Mouse (Mus musculus): ENCODE data around the gene Hist2h2ab.

The Hist2h2ab gene

DNA sequence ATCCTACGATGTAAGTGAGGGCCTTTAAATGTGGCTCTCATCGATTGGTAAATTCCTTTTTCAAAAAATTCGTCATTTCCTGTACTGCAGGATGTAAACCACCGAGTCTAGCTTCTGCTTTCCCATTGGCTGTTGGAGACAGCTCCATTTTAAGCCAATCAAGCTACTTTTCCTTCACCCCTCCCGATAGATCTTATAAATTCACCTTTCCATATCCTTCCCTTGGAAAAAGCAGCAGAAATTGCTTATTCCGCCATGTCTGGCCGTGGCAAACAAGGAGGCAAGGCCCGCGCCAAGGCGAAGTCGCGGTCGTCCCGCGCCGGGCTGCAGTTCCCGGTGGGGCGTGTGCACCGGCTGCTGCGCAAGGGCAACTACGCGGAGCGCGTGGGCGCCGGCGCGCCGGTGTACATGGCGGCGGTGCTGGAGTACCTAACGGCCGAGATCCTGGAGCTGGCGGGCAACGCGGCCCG lies at the start of gene Hist2h2ab, which contains the start of gene Bola1:
Gene Hist2h2ab (plus strand): TSS at position 205 of the 470 bp plus-strand sequence.
Gene Bola1 (minus strand): TSS at position 49 of the 470 bp plus-strand sequence.
- TF ChIP-seq GATA4 (IDR thresholded peaks at IDR 0.05; ENCODE audit: insufficient replicate concordance, low read length): no peak

DNA sequence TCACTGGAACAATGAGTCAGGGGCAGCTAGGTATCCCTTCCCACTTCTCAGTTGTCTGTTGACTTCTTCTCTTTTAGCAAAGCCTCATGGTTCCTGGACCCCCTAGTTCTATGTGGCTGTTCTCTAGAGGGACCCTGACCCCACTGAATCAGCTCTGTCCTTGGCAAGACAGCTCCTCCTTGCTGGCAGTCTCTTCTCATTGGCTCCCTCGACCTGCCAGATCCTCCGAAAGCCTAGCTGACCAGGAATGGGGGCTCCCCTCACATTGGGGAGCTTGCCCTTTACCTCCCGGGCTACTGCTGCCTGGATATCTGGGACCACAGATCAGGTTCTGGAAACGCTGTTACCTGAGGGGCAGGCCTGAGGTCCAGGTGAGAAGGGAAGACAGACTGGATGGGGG lies 49.4 kb upstream of the Hist2h2ab start:
- no peak for TF ChIP-seq GATA4 (IDR thresholded peaks at IDR 0.05; ENCODE audit: insufficient replicate concordance, low read length)

DNA sequence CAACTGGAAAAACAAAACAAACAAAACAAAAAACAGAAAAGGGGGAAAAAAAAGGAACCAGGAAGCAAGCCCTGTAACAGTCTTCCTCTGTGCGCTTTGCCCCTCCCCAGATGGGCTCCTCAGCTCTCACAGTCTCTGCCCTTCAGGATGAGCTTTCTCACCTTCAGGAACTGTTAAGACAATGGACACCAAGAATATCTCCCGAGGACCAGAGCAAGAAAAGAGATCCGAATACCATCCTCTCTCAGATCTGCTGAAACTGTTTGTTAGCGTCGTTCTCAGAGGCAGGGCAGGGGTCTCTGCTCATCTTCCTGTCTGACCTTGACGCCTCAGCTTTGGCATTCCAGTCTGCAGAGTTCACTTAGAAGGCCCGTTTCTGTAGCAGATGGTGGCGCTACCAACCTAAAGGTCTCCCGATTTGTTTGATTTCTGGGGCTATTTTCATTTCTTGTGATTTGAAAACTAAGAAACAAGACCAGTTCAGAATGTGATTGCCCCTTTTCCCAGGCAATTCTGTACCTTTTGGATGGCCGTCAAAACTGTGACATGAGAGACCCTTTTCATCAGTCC lies 48.6 kb upstream of the Hist2h2ab start:
- no peak for TF ChIP-seq GATA4 (IDR thresholded peaks at IDR 0.05; ENCODE audit: insufficient replicate concordance, low read length)

DNA sequence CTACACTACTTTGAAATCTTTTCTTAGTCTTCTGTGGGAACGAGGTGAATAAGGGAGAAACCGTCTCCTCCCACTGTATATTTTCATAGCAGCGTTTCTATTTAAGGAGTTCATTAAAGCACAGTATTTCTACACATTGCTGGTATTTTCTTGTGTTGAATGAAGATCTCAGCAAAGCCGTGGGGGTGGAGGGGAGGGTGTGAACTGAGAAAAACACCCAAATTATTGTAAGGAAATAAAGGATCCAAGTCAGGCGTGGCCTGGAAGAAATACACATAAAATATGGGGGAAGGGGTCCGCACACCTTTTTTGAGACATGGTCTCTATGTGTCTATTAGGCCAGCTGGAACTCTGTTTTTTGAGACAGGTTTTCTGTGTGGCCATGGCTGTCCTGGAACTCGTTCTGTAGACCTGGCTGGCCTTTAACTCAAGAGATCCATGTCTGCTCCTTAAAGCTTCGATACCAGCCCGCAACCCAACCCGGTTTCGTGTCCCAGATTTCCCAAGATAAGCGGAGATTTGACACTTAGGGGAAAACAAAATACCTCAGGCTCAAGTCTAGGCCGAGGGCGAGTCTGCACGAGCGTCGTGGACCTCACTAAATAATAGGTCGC lies 48.0 kb upstream of the Hist2h2ab start:
- no peak for TF ChIP-seq GATA4 (IDR thresholded peaks at IDR 0.05; ENCODE audit: insufficient replicate concordance, low read length)

DNA sequence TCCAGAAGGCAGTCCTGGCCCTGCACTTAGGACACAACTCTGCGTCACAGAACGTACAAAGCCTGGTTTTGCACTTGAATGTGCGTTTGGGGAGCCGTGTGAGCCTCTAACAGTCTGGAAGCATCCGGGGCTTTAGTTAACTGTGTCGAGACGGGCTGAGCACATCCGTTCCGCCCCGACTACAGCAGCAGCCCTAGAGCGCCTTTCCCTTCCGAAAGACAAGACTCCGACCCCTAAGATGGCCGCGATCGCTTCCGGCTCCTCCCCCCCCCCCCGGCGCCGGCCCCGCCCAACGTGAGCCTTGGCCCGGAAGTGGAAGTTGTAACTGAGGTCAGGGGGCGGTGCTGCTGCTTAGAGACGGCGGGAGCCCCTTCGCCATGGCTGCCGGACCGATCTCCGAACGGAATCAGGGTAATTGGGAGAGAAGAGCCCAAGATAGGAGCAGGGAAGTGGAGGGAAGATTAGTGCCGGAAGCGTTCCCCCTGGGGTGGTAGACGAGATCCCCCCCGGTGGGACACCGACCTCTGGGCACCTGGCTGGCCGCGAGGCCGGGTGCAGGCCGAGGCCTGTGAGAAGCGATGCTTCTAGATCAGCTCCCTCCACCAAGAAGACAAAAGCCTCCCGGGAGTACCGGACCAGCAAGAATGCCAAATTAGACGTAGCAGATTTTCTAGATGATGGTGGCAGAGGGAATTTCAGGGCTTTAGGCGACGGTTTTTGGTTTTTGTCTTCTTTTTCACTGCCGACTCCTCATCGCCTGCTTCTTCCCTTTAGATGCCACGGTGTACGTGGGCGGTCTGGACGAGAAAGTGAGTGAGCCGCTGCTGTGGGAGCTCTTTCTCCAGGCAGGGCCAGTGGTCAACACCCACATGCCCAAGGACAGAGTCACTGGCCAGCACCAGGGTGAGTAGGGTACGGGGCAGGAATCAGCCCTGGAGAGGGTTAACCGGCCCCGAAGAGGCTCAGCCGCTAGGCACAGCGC lies 47.2 kb upstream of the Hist2h2ab start, which contains the start of gene Sf3b4:
Gene Sf3b4 (plus strand): TSS at position 136 of the 982 bp plus-strand sequence.
- TF ChIP-seq GATA4 (IDR thresholded peaks at IDR 0.05; ENCODE audit: insufficient replicate concordance, low read length): no peak

DNA sequence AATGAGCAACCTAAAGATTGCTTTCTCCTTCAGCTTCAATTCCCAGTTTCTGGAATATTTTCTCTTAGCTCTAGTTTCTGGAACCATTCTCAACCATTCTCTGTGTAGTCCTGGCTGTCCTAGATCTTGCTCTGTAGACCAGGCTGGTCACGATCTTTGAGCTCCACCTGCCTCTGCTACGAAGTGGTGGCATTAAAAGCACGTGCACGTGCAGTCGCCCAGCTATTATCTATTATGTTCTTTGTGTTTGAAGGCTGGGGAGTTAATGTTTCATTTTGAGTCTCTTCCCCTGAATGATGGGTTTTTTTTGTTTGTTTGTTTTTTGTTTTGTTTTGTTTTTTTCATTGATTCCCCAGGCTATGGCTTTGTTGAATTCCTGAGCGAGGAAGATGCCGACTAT lies 46.5 kb upstream of the Hist2h2ab start:
- no peak for TF ChIP-seq GATA4 (IDR thresholded peaks at IDR 0.05; ENCODE audit: insufficient replicate concordance, low read length)

DNA sequence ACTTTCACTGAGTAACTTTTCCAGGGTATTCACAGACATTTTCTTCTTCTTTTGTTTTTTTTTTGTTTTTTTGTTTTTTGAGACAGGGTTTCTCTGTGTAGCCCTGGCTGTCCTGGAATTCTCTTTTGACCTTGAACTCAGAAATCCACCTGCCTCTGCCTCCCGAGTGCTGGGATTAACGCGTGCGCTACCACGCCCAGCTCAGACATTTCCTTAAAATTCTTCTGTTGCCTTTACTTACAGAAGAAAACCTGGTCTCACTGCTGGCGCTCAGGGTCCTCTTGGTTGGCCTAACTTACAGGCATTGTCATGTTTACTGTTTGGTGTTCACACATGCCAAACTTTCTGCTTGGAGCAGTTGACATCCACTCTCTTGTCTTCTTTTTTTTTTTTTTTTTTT lies 44.4 kb upstream of the Hist2h2ab start:
- TF ChIP-seq GATA4 (IDR thresholded peaks at IDR 0.05; ENCODE audit: insufficient replicate concordance, low read length): no peak

DNA sequence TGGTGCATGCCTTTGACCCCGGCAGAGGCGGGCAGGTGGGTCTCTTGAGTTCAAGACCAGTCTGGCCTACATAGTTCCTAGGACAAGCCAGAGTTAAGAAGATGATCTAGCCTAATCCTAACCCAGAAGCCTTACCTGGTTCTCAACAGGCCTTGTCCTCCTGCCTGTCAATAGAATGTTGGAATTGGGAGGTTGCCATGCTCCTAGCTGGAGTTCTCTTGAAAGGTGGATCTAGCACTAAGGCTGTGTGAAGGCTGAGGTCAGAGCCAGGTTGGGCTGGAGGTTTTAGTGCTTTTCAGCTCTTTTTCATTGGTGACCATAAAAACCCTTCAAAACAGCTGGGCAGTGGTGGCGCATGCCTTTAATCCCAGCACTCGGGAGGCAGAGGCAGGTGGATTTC lies 41.2 kb upstream of the Hist2h2ab start:
- TF ChIP-seq GATA4 (IDR thresholded peaks at IDR 0.05; ENCODE audit: insufficient replicate concordance, low read length): no peak

DNA sequence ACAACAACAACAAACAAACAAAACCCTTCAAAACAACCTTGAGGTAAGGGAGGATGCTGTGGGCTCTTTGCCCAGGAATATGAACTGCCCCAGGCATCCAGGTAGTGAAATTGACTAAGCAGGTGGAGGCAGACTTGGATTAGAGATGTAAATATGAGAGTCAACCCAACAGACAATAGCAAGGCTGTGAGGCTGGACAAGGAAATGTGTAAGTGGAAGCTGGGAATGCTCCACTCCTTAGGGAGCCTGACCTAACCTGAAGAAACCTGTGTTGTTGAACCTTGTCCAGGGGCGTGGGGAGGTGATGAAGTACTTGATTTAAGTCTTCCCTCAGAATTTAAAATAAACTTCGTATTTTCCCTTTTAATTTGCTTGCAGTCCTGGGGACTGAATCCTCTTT lies 40.8 kb upstream of the Hist2h2ab start:
- no peak for TF ChIP-seq GATA4 (IDR thresholded peaks at IDR 0.05; ENCODE audit: insufficient replicate concordance, low read length)

DNA sequence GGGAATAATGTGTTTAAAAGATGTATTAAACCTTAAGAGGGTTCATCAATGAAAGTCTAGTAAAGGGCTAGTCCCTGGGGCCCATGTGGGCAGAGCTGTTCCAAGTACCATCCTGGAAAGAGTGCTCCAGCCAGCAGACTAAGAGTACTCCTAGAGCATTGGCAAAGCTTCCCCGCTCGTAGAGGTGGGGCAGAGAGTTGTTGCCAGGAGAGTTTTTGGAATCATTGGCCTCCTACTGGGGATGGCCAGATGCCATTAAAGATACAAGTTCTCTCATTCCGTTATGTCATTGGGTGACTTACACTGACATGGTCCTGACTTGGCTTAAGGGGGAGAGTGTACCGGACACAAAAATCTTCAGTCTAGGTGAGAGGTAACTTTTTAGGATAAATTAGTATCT lies 40.1 kb upstream of the Hist2h2ab start:
- TF ChIP-seq GATA4 (IDR thresholded peaks at IDR 0.05; ENCODE audit: insufficient replicate concordance, low read length): no peak

DNA sequence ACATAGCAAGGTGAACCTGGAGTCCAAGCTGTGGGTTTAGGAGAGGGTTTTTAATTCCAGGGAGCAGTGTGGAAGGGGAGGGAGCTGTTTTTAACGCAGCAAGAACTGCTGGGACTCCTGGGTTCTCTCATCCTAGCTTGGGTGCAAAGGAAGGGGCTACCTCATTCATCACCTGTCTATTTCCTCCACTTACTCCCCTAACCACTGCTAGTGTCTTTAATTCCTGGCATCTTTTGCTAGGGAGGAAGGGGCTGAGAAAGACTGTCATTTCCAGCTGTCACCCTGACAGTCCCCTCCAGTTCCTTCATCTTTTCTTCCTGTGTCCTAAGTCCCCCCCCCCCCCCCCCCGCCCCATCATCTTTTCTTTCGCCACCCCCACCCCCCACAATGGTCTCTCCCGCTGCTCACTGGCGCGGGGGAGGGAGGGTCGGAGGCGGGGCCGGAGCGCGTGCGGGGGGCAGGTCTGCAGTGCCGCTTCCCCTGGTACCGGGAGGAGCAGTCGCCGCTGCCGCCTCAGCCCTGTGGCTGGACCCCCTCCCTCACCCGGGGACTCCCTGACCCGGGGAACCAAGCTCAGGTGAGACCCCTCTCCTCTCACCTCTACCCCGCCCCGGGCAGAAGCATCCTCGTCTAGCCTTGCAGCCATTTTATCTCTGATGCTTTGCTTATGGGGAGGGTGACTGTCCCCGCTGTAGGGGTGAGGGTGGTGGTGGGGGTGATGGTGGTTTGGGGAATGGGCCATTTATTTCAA lies 38.8 kb upstream of the Hist2h2ab start, which contains the start of gene Sv2a:
Gene Sv2a (plus strand): TSS at position 425 of the 751 bp plus-strand sequence.
- no peak for TF ChIP-seq GATA4 (IDR thresholded peaks at IDR 0.05; ENCODE audit: insufficient replicate concordance, low read length)

DNA sequence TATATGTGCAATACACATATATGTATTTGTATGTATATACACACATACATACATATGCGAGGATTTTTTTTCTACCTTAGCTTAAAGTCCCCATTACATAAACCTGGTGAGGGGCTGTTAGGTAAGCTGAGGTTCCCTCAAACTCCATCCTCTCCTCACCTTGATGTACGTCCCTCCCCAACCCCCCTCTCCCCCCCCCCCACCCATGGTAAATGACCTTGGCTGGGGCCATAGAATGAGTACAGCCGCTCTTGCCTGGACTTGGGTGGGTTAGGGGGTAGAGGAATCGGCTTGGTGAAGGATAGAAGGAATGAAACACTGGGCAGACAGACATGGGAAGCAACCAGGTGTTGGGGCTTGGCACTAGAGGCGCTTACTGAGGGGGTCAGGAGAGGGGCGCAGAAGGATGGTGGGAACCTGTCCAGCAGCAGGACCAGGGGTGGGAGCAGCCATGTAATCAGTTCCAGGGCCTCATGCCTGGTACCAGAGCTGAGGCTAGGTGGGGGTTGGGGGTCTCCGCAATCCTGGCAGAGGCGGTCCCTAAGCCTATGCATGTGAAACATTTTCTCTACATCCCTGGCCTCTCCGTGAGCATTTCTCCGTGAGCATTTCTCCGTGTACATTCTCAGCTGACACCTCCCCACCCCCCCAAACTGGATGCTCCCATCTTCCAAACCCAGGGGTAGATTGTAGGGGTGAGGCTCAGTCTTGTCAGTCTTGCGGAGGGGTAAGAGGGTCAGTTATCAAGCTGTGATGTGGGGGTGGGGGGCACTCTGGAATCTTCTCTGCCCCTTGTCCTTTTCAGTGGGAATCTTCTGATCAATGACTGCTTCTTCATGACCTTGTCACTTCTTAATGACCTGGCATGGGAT lies 37.9 kb upstream of the Hist2h2ab start:
- no peak for TF ChIP-seq GATA4 (IDR thresholded peaks at IDR 0.05; ENCODE audit: insufficient replicate concordance, low read length)

DNA sequence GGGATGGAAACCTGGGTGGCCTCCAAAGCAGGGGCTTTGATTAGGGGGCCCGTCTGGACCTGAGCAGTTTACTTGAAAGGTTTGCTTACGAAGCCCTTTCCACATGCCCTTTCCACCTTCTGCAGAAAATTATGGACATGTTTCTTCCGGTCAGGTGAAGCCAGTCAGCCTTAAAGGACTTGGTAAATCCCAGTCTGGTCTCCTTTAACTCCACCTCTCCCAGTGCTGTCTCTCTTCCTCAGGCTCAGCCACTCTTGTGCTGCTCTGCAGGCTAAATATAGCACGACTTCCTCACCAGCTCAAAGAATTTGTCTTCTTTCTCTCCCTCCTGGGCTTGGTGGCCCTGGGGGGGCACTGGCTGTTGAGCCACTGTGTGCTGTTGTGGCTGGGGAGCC lies 37.3 kb upstream of the Hist2h2ab start:
- TF ChIP-seq GATA4 (IDR thresholded peaks at IDR 0.05; ENCODE audit: insufficient replicate concordance, low read length): no peak

DNA sequence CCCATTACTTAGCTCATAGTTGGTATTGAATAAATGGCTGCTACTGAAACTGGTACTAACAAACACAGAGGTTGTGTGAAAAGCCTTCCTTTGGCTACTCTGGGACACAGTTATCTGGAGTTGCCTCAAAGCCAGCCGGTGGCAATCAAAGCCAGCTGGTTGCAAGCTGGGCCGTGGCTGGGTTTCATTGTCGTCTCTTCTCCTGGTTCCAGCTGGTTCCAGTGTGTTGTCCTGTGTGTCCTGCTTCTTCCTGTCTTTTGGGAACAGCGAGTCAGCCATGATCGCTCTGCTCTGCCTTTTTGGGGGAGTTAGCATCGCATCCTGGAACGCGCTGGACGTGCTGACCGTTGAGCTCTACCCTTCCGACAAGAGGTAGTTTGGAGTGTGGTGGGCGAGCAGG lies 26.7 kb upstream of the Hist2h2ab start:
- TF ChIP-seq GATA4 (IDR thresholded peaks at IDR 0.05; ENCODE audit: insufficient replicate concordance, low read length): no peak
